Mouse (Mus musculus): ENCODE results near the gene Opn1sw.

GRCm38 (mm10) chr6:29435940-29436451, 47.7 kb upstream of the Opn1sw start:
- TF ChIP-seq CTCF (IDR thresholded peaks at IDR 0.05; ENCODE audit: low read depth, low read length): no peak
- TF ChIP-seq POLR2AphosphoS5 (IDR thresholded peaks at IDR 0.05; ENCODE audit: insufficient replicate concordance, low read depth, low read length): no peak
- TF ChIP-seq GATA1 (IDR thresholded peaks at IDR 0.05; ENCODE audit: borderline replicate concordance, low read length): no peak
